Mouse (Mus musculus) testis, postnatal 10 days (tissue): Measurements from ENCODE around the gene Dao.

Source experiments
- DNase-seq: peaks from one replicate; pipeline ENCODE4 v3.0.0; 2021; ENCODE audit warnings: low spot score

Gene Dao

GRCm38 (mm10) chr5:113983541-113983940 is 20.0 kb upstream of the Dao start:
- no peak for DNase-seq

DNA sequence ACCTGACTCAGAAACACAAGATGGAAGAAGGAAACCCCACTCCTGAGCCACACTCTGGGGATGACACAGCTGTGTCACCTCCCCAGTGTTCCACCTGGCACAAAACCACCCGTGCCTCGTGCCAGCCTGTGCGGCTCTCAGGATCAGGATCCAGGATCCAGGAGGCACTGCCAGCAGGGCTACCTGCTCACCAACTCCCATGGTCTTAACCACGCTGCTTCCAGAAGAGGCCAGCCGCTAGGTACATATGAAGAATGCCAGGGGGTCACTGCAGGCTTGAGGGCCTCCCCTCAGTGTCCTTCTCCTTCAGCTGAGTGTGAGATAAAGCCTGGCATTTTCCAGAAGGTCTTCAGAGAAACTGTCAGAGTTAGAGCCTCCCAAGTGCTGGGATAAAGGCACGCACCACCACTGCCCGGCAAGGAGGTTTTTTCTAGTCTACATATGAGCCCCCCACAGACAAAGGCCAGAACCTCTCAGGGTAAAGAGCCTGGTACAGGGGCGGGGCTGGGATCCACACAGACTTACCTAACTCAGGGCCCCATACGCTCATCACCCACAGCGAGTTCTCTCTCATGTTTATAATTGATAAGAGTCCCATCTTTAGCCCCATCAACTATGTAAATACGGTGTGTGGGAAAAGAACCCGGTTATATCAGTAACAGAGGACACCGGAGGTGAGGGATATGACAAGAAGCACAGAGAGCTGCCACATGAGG is 19.3 kb upstream of the Dao start:
- DNase-seq, result no peak

DNA sequence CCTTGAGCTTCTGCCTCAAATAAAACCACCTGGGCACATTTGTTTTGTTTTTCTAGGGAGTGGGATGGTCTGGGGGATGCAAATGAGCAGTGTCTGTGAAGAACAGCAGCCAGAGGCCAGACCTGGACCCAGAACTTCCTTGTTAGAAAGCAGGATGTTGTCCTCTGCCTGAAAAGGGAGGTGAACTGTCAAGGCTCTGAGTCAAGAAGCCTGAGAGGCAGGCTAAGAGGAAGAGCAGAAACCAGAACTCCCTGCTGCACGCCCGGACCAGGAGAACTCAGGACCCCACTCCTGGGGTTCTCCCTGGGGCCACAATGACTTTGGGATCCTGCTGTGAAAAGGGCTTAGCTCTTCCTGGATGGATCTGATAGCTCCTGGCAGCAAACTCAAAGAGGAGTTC is 17.8 kb upstream of the Dao start:
- no peak for DNase-seq

DNA sequence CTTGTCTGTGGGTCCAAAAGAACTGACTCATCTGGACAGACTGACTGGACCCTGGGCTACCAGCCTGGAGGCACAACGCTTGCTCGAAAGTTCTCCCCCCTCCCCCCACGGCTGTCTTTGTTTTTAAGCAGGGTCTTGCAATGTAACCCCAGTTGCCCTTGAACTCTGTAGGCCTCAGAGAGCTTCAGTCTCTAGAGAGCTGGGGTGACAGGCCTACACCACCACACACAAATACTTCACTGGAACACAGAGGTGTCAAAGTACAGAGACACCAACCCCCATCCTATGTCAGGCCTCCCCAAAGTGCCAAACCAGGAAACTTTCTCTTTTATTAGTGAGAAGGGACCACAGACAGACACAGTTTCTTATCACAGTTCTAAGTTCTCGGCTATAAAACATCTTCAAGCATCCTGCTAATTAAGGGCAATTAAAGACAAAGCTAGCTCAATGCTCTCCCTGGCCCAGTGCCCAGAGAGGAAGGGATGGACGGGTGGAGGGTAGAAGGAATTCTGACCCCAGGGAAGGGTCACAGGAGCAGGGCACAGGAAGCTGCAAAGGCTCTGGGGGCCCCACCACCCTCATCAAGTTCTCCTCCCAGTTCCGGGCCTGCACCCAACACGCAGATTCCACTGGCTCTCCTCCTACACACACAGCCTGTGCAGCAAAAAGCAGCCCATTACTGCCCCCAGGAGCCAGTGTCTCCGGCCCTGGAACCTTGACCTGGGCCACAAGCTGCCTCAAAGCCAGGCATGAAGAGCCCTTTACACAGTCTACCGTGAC is 17.1 kb upstream of the Dao start:
- peak; percentile 76 for DNase-seq

DNA sequence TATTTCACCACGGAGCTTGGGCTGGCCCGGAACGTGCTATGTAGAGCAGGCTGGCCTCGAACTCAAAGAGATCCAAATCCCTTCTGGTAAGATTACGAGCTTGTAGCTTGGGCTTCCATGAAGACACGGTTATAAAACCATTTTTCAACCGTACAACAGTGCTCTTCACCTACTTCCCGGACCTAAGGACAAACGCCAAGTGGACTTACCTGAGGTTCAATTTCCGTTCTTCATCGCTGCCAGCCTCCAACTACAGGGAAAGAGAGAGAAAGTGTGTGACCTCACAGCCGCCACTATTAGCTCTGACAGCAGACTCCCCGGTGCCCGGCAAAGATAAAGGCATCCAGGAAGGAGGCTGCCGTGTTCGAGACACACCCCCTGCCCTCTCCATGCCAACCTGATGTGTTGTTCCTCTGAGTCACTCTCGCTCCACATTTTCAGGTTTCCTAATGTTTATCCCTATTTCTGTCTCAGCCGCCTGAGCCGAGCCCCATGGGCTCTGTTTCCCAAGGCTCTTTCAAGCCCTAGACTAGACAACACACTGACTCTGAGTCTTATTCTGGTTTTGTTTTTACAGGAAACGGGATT is 14.0 kb upstream of the Dao start:
- no peak for DNase-seq

DNA sequence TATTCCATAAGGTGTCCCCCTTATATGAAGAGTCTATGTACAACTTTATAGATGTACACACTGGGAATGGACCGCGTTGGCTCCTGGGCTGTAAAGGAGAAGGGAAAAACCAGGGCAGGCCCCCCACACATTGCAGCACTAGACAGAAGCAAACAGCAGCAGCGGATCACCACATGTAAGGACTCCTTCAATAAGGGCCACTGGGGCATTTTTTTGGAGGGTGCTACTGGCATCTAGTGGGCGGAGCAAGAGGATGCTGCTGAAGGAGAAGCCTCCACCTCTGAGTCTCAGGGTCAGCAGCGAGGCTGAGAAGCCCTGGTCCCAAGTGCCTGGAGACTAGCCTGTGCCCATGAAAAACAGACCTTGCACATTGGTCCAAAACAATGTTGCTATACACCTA is 12.9 kb upstream of the Dao start:
- DNase-seq, result peak; percentile 44

GRCm38 (mm10) chr5:113991141-113991540 is 12.4 kb upstream of the Dao start:
- no peak for DNase-seq

GRCm38 (mm10) chr5:113992339-113992831 is 11.1 kb upstream of the Dao start:
- peak; percentile 59 for DNase-seq

DNA sequence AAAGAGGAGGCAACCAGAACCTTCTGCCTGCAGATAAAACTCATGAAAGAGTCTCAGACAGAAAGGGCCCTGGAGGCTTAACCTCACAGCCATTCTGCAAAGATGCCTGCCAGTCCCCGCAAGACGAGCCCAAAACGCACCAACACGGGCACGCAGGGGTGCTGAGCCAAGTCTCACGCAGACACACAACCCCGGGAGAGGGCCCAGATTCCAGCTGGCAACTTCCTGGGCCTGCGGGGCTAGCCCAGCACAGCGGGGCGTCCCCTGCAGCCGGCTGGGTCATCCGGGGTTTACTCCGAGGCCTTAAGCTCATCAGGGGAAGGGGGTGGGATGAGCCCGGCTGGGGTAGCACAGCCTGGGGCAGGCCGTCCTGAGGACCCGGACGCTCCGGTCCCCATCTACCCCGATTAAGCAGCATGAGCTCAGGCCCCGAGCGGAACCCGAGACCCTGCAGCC is 10.4 kb upstream of the Dao start:
- peak; percentile 63 for DNase-seq

DNA sequence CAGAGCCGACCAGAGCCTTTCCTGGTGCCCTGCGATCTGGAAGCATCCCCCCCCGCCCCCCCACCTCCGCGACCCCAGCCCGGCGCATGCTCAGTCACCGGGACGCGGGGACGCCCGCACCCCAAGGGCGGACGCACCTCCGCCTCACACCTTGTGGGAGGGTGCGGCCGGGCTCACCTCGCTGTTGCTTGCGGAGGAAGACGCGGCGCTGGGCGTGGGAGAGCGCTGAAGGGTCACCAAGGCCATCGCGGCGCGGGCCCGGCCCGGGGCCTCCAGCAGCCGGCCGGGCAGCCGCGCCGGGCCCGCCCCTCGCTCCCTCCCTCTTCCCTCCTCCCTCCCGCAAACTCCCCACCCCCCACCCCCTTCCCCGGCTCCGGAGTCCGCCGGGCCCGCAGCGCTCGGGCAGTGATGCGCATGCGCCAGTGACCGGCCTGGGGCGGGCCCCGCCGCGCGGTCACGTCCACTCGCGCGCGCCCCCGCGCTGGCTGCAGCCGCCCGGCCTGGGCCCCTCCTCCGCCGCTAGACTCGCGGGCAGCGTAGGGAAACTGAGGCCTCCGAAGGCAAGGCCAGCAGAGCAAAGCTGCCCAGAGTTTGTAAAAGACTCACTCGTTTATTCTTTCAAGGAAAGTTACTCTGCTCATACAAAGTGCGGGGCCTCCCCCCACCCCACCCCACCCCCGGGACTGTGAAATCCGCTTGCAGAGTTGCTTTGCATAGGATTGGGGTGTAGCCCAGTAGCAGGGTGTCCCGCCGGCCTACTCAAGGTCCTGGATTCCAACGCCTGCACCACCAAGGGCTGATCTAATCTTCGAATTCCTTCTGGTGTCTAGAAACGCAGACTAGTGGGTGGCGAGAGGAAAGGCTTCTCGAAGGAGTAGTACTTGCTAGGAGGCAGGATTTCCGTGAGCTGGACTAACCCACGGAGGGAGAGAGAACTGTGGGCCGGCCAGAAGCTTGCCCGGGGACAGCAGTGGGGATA is 9.7 kb upstream of the Dao start, which contains the start of gene Ssh1:
Gene Ssh1, minus strand, starts transcription at position 408 of the 979 bp plus-strand sequence.
- DNase-seq, result peak; percentile 94

GRCm38 (mm10) chr5:113996458-113996857 is 7.0 kb upstream of the Dao start:
- DNase-seq, result no peak

DNA sequence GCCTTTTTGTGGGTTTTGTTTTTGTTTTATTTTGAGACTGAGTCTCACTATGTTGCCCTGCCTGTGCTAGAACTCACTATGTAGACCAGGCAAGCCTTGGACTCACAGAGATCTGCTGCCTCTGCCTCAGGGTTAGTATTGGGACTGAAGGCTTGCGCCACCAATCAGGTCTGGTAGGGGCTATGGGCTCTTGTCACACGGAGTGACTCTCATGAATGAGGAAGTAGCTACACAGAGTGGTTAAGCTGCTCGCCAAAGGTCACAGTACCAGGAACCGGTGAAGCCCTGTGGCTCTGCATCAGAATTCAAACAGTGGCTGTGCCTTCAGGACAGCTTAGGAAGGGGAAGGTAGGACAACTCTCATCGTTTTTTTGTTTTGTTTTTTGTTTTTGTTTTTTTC is 4.1 kb upstream of the Dao start:
- no peak for DNase-seq

- DNase-seq, result no peak
Observed at GRCm38 (mm10) chr5:114004573-114004972, 1.1 kb downstream of the Dao start.

DNA sequence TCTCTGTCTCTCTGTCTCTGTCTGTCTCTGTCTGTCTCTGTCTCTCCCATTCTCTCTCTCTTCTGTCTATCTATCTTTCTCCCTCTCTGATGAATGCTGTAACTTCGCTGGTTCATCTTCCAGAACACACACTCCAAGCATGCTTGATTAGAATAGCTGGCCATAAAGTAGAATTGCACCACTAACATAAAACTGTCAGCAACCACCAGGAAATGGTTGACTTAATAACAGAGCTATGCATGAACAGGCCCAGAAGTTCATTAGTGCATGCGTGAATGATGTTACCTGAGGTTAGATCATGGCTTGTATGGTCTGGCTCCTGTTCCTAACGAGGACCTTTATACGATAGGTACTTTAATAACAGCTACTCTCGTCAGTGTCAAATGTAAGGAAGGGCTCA is 1.6 kb downstream of the Dao start:
- DNase-seq, result no peak

DNA sequence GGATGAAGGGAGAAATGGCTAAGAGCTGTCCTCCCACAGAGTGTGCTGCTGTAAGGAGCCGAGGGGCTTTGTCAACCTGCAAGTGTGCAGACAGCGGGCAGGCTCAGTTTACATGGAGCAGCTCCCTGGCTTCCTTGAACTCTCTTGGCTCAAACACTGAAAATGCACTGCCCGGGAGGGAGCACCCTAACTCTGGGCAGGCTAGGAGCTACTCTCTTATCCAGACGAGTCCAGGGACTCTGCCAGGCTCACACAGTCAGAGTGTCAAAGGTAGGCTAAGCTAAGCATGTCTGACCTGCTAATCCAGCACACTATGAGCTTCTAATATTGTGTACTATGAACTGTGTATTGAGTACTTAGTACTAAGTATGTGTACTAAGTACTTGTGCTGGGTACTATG is 3.5 kb downstream of the Dao start:
- DNase-seq, result no peak

DNA sequence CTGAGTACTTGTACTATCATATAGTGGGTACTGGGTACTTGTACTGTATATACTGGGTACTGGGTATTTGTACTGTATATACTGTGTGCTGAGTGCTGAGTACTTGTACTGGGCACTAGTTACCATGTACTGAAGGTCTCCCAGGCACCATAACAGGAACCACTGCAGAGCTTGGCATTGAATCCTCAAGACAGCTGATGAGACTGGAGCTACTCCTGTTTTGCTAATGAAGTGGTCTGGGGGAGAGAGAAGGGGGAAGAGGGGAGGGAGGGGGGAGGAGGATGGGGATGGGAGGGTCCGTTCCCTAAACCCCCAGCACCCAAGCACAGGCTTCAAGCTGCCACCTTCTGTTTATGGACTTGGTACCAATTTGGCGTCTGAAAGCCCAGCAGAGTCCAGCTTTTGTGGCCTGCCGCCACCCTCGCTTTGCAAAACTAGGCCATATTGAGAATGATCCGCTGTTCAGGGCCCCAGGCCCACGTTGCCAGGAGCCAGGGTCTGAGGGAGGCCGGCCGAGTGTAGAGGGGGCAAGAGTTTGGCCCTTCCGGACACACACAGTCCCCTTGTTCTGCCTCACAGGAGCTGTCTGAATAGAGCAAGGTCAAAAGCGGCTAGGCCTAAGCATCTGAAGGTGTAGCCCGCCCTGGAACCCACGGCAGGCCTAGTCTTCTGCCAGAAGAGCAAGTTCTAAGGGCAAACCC is 4.4 kb downstream of the Dao start:
- DNase-seq, result no peak

DNA sequence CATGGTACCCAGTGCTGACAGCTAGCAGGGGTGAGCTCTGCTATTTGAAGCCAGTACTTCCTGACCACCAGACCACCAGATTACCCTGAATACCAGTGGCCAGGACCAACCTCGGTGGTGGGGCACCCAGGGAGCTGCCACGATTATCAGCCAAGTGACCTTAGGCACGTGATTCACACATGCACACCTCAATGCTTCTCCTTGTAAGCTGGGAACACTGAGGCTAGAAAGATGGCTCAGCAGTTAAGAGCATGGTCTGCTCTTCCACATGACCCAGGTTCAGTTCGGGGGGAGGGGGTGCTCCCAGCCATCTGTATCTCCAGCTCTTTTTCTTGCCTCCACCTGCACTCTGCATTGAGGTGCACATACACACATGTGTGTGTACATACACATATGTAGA is 5.5 kb downstream of the Dao start:
- DNase-seq, result no peak

- DNase-seq, result peak; percentile 66
Observed at GRCm38 (mm10) chr5:114015121-114015520, 11.6 kb downstream of the Dao start.

GRCm38 (mm10) chr5:114024390-114024789 is 20.9 kb downstream of the Dao start:
- no peak for DNase-seq

- no peak for DNase-seq
Observed at GRCm38 (mm10) chr5:114024885-114025284, 21.4 kb downstream of the Dao start.
